Mouse (Mus musculus) heart, postnatal 0 days (tissue): ENCODE data around the gene Wdhd1. TPM values are rescaled to one million over a fixed set of nuclear protein-coding genes. Genes with fewer than 3 reads are reported as not detected.

Experiments used
- ATAC-seq: fragments of 200-750 bp; cut with Nextera tagmentation; 2 replicates; pipeline ENCODE4 v1.8.0; 2017; ENCODE audit warnings: low read depth, moderate number of reproducible peaks, moderate library complexity; ENCODE audit not compliant: insufficient read depth
- DNase-seq: peaks from one replicate; pipeline ENCODE4 v3.0.0-alpha.2; 2016; ENCODE audit warnings: low spot score
- H3K27ac ChIP-seq: fragments of 300-500 bp; sonication (generic); 2 replicates; pipeline ENCODE4 v1.5.1; 2014; ENCODE audit warnings: low read depth, mild to moderate bottlenecking
- H3K27me3 ChIP-seq: fragments of 300-500 bp; sonication (generic); 2 replicates; pipeline ENCODE4 v1.6.1; 2014; ENCODE audit warnings: low read length, mixed read lengths; ENCODE audit not compliant: control insufficient read depth, insufficient read depth
- H3K36me3 ChIP-seq: fragments of 300-500 bp; sonication (generic); replicated peaks from 2 replicates; pipeline ENCODE4 v1.6.1; 2014; ENCODE audit warnings: low read length, mixed read lengths; ENCODE audit not compliant: control insufficient read depth, insufficient read depth
- H3K4me1 ChIP-seq: fragments of 300-500 bp; sonication (generic); 2 replicates; pipeline ENCODE4 v1.6.1; 2014; ENCODE audit warnings: antibody characterized with exemption; ENCODE audit not compliant: control insufficient read depth, insufficient read depth
- H3K4me2 ChIP-seq: fragments of 300-500 bp; sonication (generic); 2 replicates; pipeline ENCODE4 v1.6.1; 2014; ENCODE audit warnings: low read depth, mild to moderate bottlenecking, low read length, moderate library complexity
- H3K4me3 ChIP-seq: fragments of 300-500 bp; sonication (generic); 2 replicates; pipeline ENCODE4 v1.5.1; 2014; ENCODE audit warnings: low read depth, low read length
- H3K9ac ChIP-seq: fragments of 300-500 bp; sonication (generic); replicated peaks from 2 replicates; pipeline ENCODE4 v1.6.1; 2014; ENCODE audit warnings: low read depth, low read length, mixed read lengths
- H3K9me3 ChIP-seq: fragments of 300-500 bp; sonication (generic); replicated peaks from 2 replicates; pipeline ENCODE4 v1.6.1; 2016; ENCODE audit warnings: low read length; ENCODE audit not compliant: control insufficient read depth
- CTCF ChIP-seq: IDR thresholded peaks from 2 replicates; pipeline ENCODE4 v1.5.1; 2016; ENCODE audit warnings: antibody characterized with exemption, control low read depth, low read depth
- EP300 ChIP-seq: IDR thresholded peaks from 2 replicates; pipeline ENCODE4 v1.6.1; 2016; ENCODE audit warnings: antibody characterized with exemption, low read depth
- WGBS: fragments of 180-500 bp; shearing (Covaris S2); extraction: QIAGEN DNeasy Blood & Tissue Kit; methylation state at CpG from one replicate; pipeline ENCODE4 v1.1.7; 2014; 5-methylcytosine and 5-hydroxymethylcytosine counted together
- polyA plus RNA-seq: library from polyadenylated mRNA; unstranded; fragments of >200 nt; fragmentation: Nextera tagmentation; extraction: Ambion mirVana; gene quantifications from 2 replicates; pipeline ENCODE4 v1.2.1, GENCODE M21; 2015
- total RNA-seq: library from RNA; depleted of rRNA; stranded (reverse); fragments of >200 nt; gene quantifications from 2 replicates; pipeline ENCODE4 v1.2.3, GENCODE M21; 2014; ENCODE audit warnings: low replicate concordance

The Wdhd1 gene
- total and polyA plus RNA-seq, 2 experiments from 2014 or later: 3.9 to 4.5 TPM

- Histone ChIP-seq H3K36me3 (no peaks in the 10 kb centered on the region), H3K27me3 (no peaks in the 10 kb centered on the region), H3K9me3 (no peaks in the 10 kb centered on the region), H3K9ac (no peak overlapping the region), H3K27ac (no peak overlapping the region), H3K4me2 (no peak overlapping the region), H3K4me3 (no peak overlapping the region), H3K4me1 (no peaks in the 10 kb centered on the region; the same call in 1 of the 2 replicates)
- ATAC-seq: no peak
- 87% methylated on average over 8 of the region's 8 CpGs for WGBS
- no peak for TF ChIP-seq EP300
- TF ChIP-seq CTCF: no peak
- no peak for DNase-seq
Measured at GRCm38 (mm10) chr14:47225931-47226330, 50.7 kb downstream of the Wdhd1 start.

GRCm38 (mm10) chr14:47224476-47225325 is 52.0 kb downstream of the Wdhd1 start:
- WGBS: 74% methylated on average over 10 of the region's 10 CpGs
- TF ChIP-seq EP300: no peak
- TF ChIP-seq CTCF: no peak
- H3K36me3 ChIP-seq: no peaks in the 10 kb centered on the region
- H3K27ac ChIP-seq: no peak overlapping the region
- no peaks in the 10 kb centered on the region for H3K4me1 ChIP-seq
- ATAC-seq (no peak), DNase-seq (no peak)
- no peaks in the 10 kb centered on the region for H3K9me3 ChIP-seq
- H3K27me3 ChIP-seq: no peaks in the 10 kb centered on the region
- H3K4me3 ChIP-seq: no peak overlapping the region
- no peak overlapping the region for H3K9ac ChIP-seq
- no peak overlapping the region for H3K4me2 ChIP-seq

GRCm38 (mm10) chr14:47222631-47223450 is 53.8 kb downstream of the Wdhd1 start:
- no peak for ATAC-seq
- DNase-seq: no peak
- WGBS: 70% methylated on average over 11 of the region's 11 CpGs
- Histone ChIP-seq H3K4me3 (no peak overlapping the region), H3K36me3 (no peaks in the 10 kb centered on the region), H3K9ac (no peak overlapping the region), H3K4me2 (no peak overlapping the region), H3K27me3 (no peaks in the 10 kb centered on the region), H3K27ac (no peak overlapping the region), H3K9me3 (no peaks in the 10 kb centered on the region), H3K4me1 (no peaks in the 10 kb centered on the region)
- TF ChIP-seq EP300 (no peak), CTCF (no peak)

GRCm38 (mm10) chr14:47221567-47221966 is 55.1 kb downstream of the Wdhd1 start:
- no peaks in the 10 kb centered on the region for H3K27me3 ChIP-seq
- H3K9me3 ChIP-seq: no peaks in the 10 kb centered on the region
- DNase-seq (no peak), ATAC-seq (no peak)
- H3K4me1 ChIP-seq: no peaks in the 10 kb centered on the region
- H3K4me2 ChIP-seq: no peak overlapping the region
- 85% methylated on average over 11 of the region's 11 CpGs for WGBS
- H3K9ac ChIP-seq: no peak overlapping the region
- no peak for TF ChIP-seq EP300
- no peak for TF ChIP-seq CTCF
- H3K4me3 ChIP-seq: no peak overlapping the region
- no peak overlapping the region for H3K27ac ChIP-seq
- no peaks in the 10 kb centered on the region for H3K36me3 ChIP-seq

- H3K9me3 ChIP-seq: no peaks in the 10 kb centered on the region
- no peak overlapping the region for H3K27ac ChIP-seq
- TF ChIP-seq CTCF (no peak), EP300 (no peak)
- no peak overlapping the region for H3K9ac ChIP-seq
- H3K4me3 ChIP-seq: no peak overlapping the region
- DNase-seq (no peak), ATAC-seq (no peak)
- H3K27me3 ChIP-seq: no peaks in the 10 kb centered on the region
- 75% methylated on average over 8 of the region's 8 CpGs for WGBS
- no peak overlapping the region for H3K4me2 ChIP-seq
- H3K4me1 ChIP-seq: no peaks in the 10 kb centered on the region
- no peaks in the 10 kb centered on the region for H3K36me3 ChIP-seq
Measured at GRCm38 (mm10) chr14:47220231-47221025, 56.2 kb downstream of the Wdhd1 start.
